Mouse (Mus musculus) ES-E14 (cell line): ENCODE measurements around the gene Rtp2. TPM values are rescaled to one million over a fixed set of nuclear protein-coding genes. Genes with fewer than 3 reads are reported as not detected.

ENCODE experiments used
- DNase-seq: peaks from one replicate; pipeline ENCODE4 v3.0.0-alpha.2; 2013; ENCODE audit warnings: low read depth, low spot score
- H3K27ac ChIP-seq: 2 replicates; pipeline ENCODE4 v1.5.1; 2012; ENCODE audit warnings: low read depth, mild to moderate bottlenecking, low read length, moderate library complexity, mixed read lengths; ENCODE audit not compliant: poor library complexity, insufficient read depth, severe bottlenecking
- H3K36me3 ChIP-seq: 2 replicates; pipeline ENCODE4 v1.6.1; 2012; ENCODE audit warnings: mild to moderate bottlenecking, low read length, moderate library complexity, mixed read lengths; ENCODE audit not compliant: control insufficient read depth, poor library complexity, insufficient read depth, severe bottlenecking
- H3K4me1 ChIP-seq, 2 experiments: fragments of 150-350 bp in 1 of 2; sonication (generic) in 1 of 2; 2 replicates each; pipeline ENCODE4 v1.6.1; 2012; ENCODE audit warnings: low read length in 2 of 2, mild to moderate bottlenecking in 1 of 2, mixed read lengths in 1 of 2; ENCODE audit not compliant: control insufficient read depth in 2 of 2, insufficient read depth in 2 of 2, poor library complexity in 1 of 2
- H3K4me3 ChIP-seq, 2 experiments: fragments of 150-350 bp in 1 of 2; sonication (generic) in 1 of 2; 2 replicates each; pipeline ENCODE4 v1.5.1; 2012; ENCODE audit warnings: low read length in 2 of 2, low read depth in 1 of 2, mild to moderate bottlenecking in 1 of 2, mixed read lengths in 1 of 2; ENCODE audit not compliant: insufficient read depth in 1 of 2, poor library complexity in 1 of 2, severe bottlenecking in 1 of 2
- H3K9ac ChIP-seq: 2 replicates; pipeline ENCODE4 v1.6.1; 2012; ENCODE audit warnings: low read depth, mild to moderate bottlenecking, low read length, mixed read lengths; ENCODE audit not compliant: poor library complexity, insufficient read depth, severe bottlenecking
- H3K9me3 ChIP-seq: fragments of 150-350 bp; sonication (generic); 2 replicates; pipeline ENCODE4 v1.6.1; 2012; ENCODE audit warnings: low read depth, mild to moderate bottlenecking, low read length; ENCODE audit not compliant: control insufficient read depth, insufficient read depth
- CHD2 ChIP-seq: IDR thresholded peaks from 2 replicates; pipeline ENCODE4 v1.6.1; 2014; ENCODE audit warnings: mild to moderate bottlenecking, low read depth, low read length, inconsistent platforms
- HCFC1 ChIP-seq: IDR thresholded peaks from 2 replicates; pipeline ENCODE4 v1.6.1; 2012; ENCODE audit warnings: low read length, inconsistent platforms, borderline replicate concordance; ENCODE audit not compliant: insufficient read depth
- MAFK ChIP-seq: IDR thresholded peaks from 2 replicates; pipeline ENCODE4 v1.6.1; 2014; ENCODE audit warnings: mild to moderate bottlenecking, low read depth, low read length, inconsistent platforms; ENCODE audit not compliant: insufficient read depth
- ZC3H11A ChIP-seq: IDR thresholded peaks from 2 replicates; pipeline ENCODE4 v1.6.1; 2012; ENCODE audit warnings: low read depth, mild to moderate bottlenecking, inconsistent platforms, low read length, borderline replicate concordance
- ZNF384 ChIP-seq: IDR thresholded peaks from 2 replicates; pipeline ENCODE4 v1.6.1; 2012; ENCODE audit warnings: low read depth, low read length, inconsistent platforms
- in situ Hi-C, 2 experiments: fragments of 600-800 bp; cut with MboI; formaldehyde crosslinking; loops; one replicate each; pipeline ENCODE4 v1.15.1; 2025; ENCODE audit warnings: low sequenced_read_pairs in 2 of 2, inconsistent platforms in 1 of 2; ENCODE audit not compliant: unreplicated experiment in 2 of 2
- total RNA-seq: library from RNA; depleted of rRNA; stranded (reverse); fragments of 300-350 nt; gene quantifications from 2 replicates; pipeline ENCODE4 v1.2.3, GENCODE M21; 2012

The Rtp2 gene
- total RNA-seq, 1 experiment, result 0.18 TPM

DNA sequence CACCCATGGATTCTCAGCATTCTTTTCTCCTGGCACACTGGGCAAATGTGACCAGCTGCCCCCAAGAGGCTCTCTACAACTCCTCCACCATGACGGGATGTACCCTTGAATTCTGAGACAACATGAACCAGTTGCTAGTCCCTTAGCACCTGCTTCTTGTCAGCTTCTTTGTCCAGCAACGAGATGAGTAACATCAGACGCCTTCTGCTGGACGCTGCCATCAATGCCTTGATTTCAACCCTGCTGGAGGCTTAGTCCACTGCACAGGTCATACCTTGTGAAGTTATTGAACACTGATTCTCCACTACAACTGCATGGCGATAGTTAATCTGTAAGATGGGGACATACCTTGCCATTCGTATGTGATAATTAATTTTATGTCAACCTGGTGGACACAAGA is 15.5 kb upstream of the Rtp2 start:
- TF ChIP-seq HCFC1 (no peak), CHD2 (no peak), MAFK (no peak), ZC3H11A (no peak), ZNF384 (no peak)
- Histone ChIP-seq H3K9ac (no peak overlapping the region), H3K4me1 (no peaks in the 10 kb centered on the region; a peak in 1 of 4 replicates), H3K9me3 (no peaks in the 10 kb centered on the region), H3K4me3 (no peak overlapping the region), H3K27ac (no peak overlapping the region), H3K36me3 (no peaks in the 10 kb centered on the region)
- in situ Hi-C loops, result no loop called here
- DNase-seq, result no peak

DNA sequence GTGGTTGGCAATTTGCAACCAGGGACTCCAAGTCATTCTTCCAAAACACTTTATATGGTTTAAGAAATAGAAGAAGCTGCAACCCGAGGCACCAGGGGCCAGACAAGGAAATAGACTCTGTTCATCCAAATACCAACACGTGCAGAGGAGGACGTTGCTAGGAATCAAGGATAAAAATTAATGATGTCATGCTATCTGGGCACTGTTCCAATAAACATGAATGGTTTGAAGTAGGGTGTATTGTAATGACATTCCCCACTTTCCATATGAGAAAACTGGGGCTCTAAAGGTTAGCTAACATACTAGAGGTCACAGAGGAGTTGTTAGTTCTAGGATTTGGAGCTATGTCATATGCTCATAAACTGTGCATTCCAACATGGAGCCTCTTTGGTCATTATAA is 12.6 kb upstream of the Rtp2 start:
- Histone ChIP-seq H3K4me1 (no peaks in the 10 kb centered on the region), H3K4me3 (no peak overlapping the region), H3K36me3 (no peaks in the 10 kb centered on the region), H3K27ac (no peak overlapping the region), H3K9me3 (no peaks in the 10 kb centered on the region), H3K9ac (no peak overlapping the region)
- DNase-seq, result no peak
- TF ChIP-seq ZNF384 (no peak), MAFK (no peak), CHD2 (no peak), ZC3H11A (no peak), HCFC1 (no peak)
- in situ Hi-C loops, result no loop called here

DNA sequence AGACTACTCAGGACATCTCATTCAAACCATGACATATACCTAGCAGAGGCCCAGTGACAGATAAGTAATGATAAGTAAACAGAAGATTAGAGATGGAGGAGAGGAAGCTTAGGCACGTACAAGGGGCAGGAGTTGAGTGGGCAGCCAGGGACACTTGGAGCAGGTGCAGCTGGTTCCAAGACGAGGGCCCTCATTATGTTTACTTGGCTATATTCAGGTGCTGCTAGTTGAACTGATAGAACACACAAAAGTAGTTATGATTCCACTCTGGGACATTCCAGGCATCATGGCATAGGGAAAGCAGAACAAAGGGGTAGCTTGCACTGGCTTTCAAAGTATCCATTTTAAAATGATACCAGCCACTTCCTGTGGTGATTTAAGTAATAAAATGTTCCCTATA is 2.2 kb upstream of the Rtp2 start:
- DNase-seq, result no peak
- Histone ChIP-seq H3K36me3 (no peaks in the 10 kb centered on the region), H3K4me1 (no peaks in the 10 kb centered on the region), H3K4me3 (no peak overlapping the region), H3K9me3 (no peaks in the 10 kb centered on the region), H3K9ac (no peak overlapping the region), H3K27ac (no peak overlapping the region)
- TF ChIP-seq ZC3H11A (no peak), CHD2 (no peak), HCFC1 (no peak), ZNF384 (no peak), MAFK (no peak)
- in situ Hi-C loops, result no loop called here

DNA sequence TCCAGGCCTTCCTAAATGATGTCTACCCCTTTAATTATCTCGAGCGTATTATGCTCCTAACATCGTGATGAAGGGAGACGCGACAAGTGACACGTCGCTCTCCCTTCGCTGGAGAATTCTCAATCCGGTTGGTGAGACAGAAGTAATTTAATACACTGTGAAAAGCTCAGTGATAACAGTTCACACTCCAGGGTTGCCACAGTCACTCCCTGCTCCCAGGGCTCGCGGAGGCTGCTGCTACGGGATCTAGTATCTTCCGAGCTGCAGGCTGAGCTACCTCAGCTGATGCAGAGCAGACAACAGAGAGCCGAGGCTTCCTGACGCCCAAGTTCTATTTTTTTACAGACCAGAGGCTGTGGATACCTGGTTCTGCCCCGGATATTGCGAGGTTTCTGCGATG is 919 bp downstream of the Rtp2 start:
- Histone ChIP-seq H3K4me1 (no peaks in the 10 kb centered on the region), H3K36me3 (no peaks in the 10 kb centered on the region), H3K4me3 (no peak overlapping the region), H3K9me3 (no peaks in the 10 kb centered on the region), H3K27ac (no peak overlapping the region), H3K9ac (no peak overlapping the region)
- no peak for TF ChIP-seq ZNF384
- no peak for TF ChIP-seq HCFC1
- no peak for TF ChIP-seq ZC3H11A
- TF ChIP-seq MAFK, result no peak
- no peak for TF ChIP-seq CHD2
- in situ Hi-C loops, result no loop called here
- DNase-seq, result no peak
